Comparison of ENCODE assay signal across 31 mouse cellular contexts in the genomic region with DNA sequence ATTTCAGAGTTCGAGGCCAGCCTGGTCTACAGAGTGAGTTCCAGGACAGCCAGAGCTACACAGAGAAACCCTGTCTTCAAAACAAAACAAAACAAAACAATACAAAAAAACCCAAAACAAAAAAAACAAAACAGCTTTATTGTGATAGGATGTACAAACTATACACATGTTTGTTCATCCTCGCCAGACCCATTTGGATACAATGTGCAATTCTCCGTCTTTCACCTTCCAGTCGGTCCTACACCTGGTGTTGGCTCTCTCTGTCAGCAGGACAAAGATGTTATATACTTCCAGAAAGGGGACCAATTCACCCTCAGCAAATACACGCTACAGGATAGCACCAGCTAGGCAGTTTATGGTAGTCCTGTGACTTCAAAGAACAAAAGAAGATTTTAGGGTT.
"Had no signal": no experiment of that assay in that cellular context is flagged by ENCODE, and none has a peak within 500 bp of the region (broad histone marks: within the 10 kb centered on the region; RNA-seq: fewer than 3 reads in every experiment).

No protein-coding gene starts in this region.

- H3K36me3 ChIP-seq: limb, embryonic 10.5 days; limb, embryonic 12.5 days; limb, embryonic 13.5 days; limb, embryonic 15.5 days; liver, embryonic 12.5 days; liver, embryonic 13.5 days; liver, embryonic 15.5 days; lung, embryonic 15.5 days; midbrain, embryonic 10.5 days; midbrain, embryonic 12.5 days; midbrain, embryonic 15.5 days; neural tube, embryonic 12.5 days had no signal

- H3K4me3 ChIP-seq: left cerebral cortex, adult 2 months; limb, embryonic 10.5 days; limb, embryonic 12.5 days; limb, embryonic 13.5 days; limb, embryonic 15.5 days; liver, embryonic 12.5 days; liver, embryonic 13.5 days; liver, embryonic 15.5 days; lung, embryonic 15.5 days; megakaryocyte, embryonic 14.5 days; midbrain, embryonic 10.5 days; midbrain, embryonic 12.5 days; midbrain, embryonic 15.5 days; myocyte; neural tube, embryonic 12.5 days had no signal

- H3K27me3 ChIP-seq: limb, embryonic 12.5 days; limb, embryonic 13.5 days; limb, embryonic 15.5 days; liver, embryonic 13.5 days; liver, embryonic 15.5 days; lung, embryonic 15.5 days; midbrain, embryonic 12.5 days; midbrain, embryonic 15.5 days; neural tube, embryonic 12.5 days had no signal

- H3K9me3 ChIP-seq: limb, embryonic 10.5 days; limb, embryonic 12.5 days; limb, embryonic 13.5 days; limb, embryonic 15.5 days; liver, embryonic 12.5 days; liver, embryonic 13.5 days; liver, embryonic 15.5 days; lung, embryonic 15.5 days; midbrain, embryonic 10.5 days; midbrain, embryonic 12.5 days; midbrain, embryonic 15.5 days; neural tube, embryonic 12.5 days had no signal

- H3K4me1 ChIP-seq: limb, embryonic 12.5 days; limb, embryonic 13.5 days; limb, embryonic 15.5 days; lung, embryonic 15.5 days; midbrain, embryonic 10.5 days; midbrain, embryonic 12.5 days; midbrain, embryonic 15.5 days; neural tube, embryonic 12.5 days had no signal

- DNase-seq: left cerebral cortex, postnatal 4 days; liver; liver, embryonic 13.5 days; liver, postnatal 0 days; lung, adult 18-20 months; lung, adult 2 months; lung, embryonic 14.5 days; lung, postnatal 10 days; lung, postnatal 14 days; lung, postnatal 36 days; lung, postnatal 4 days; midbrain, embryonic 14.5 days had no signal

- H3K4me2 ChIP-seq: limb, embryonic 12.5 days; limb, embryonic 13.5 days; limb, embryonic 15.5 days; liver, embryonic 11.5 days; liver, embryonic 12.5 days; liver, embryonic 13.5 days; liver, embryonic 15.5 days; lung, embryonic 14.5 days; lung, embryonic 15.5 days; midbrain, embryonic 12.5 days; midbrain, embryonic 15.5 days; neural tube, embryonic 12.5 days had no signal

- H3K27ac ChIP-seq: left cerebral cortex, adult 2 months; limb, embryonic 10.5 days; limb, embryonic 12.5 days; limb, embryonic 13.5 days; limb, embryonic 15.5 days; liver, embryonic 12.5 days; liver, embryonic 13.5 days; liver, embryonic 14.5 days; liver, embryonic 15.5 days; lung, embryonic 15.5 days; macrophage; midbrain, embryonic 10.5 days; midbrain, embryonic 12.5 days; midbrain, embryonic 15.5 days; neural tube, embryonic 12.5 days had no signal

- H3K9ac ChIP-seq: limb, embryonic 12.5 days; limb, embryonic 13.5 days; limb, embryonic 15.5 days; liver, embryonic 12.5 days; liver, embryonic 13.5 days; liver, embryonic 14.5 days; liver, embryonic 15.5 days; liver, postnatal 0 days; lung, embryonic 14.5 days; lung, embryonic 15.5 days; midbrain, embryonic 12.5 days; midbrain, embryonic 15.5 days; neural tube, embryonic 12.5 days had no signal

- ATAC-seq: liver, embryonic 12.5 days; liver, postnatal 0 days; lung, postnatal 0 days; midbrain, embryonic 15.5 days; midbrain, embryonic 16.5 days had no signal
